Mouse (Mus musculus) fat pad, adult 2 months (tissue): ENCODE measurements around the gene Mgat4a.

Experiments used
- DNase-seq: peaks from one replicate; pipeline ENCODE4 v3.0.0-alpha.2; 2011; ENCODE audit warnings: low read depth, low spot score; ENCODE audit errors: extremely low read depth

Mgat4a gene

DNA sequence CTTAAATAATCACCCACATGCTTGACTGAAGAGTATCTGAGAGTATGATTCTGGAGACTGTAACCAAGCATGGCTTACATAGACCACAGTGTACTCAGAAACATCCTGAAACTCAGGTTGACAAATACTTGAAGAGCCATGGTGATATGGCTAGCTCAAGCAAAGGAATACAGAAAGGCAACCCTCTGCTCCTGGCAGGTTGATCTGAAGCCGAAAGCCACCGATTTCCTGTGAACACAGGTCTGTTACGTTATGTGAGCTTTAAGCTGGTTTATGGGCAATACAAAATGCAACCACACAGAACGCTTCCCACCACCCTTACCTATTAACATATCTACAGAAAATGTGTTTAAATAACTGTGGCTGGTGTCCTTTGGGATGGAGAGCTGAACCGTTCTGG is 71.8 kb downstream of the Mgat4a start:
- DNase-seq, result no peak

DNA sequence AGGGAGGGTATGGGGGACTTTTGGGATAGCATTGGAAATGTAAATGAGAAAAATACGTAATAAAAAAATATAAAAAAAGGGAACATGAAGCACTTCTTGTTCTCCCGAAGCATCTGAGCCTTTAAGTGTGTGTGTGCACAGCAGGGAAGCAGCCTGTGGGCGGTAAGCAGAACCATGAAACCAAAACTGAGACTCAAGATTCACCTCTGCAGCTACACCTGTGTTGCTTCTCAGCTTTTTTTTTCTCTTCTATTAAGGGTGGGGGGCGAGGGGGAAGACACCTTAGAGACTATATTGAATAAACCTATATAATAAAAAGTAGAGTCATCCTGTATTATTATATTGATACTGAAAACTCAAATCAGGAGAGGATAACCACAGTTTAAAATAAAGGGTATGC is 73.0 kb downstream of the Mgat4a start:
- DNase-seq, result no peak

GRCm38 (mm10) chr1:37466322-37466995 is 74.4 kb downstream of the Mgat4a start:
- no peak for DNase-seq

- no peak for DNase-seq
These were observed 75.9 kb downstream of the Mgat4a start for GRCm38 (mm10) chr1:37464878-37465452.

DNA sequence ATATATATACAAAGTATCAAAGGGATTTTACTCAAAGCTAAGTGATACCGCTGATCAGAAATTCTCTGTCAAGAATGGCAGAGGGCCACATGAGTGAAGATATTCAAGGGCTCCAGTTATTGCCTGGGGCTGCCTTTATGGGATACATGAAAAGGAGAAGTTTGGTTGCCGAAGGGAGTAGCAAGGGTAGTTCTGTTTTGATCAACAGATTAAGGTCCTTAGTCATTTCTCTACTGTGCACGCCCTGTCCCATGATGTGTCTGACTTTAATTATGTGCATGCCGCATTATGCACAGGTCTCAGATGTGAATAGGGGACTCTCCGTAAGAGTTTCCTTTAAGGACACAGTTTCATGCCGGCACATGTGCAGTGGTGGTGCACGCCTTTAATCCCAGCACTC is 83.3 kb downstream of the Mgat4a start:
- no peak for DNase-seq

DNA sequence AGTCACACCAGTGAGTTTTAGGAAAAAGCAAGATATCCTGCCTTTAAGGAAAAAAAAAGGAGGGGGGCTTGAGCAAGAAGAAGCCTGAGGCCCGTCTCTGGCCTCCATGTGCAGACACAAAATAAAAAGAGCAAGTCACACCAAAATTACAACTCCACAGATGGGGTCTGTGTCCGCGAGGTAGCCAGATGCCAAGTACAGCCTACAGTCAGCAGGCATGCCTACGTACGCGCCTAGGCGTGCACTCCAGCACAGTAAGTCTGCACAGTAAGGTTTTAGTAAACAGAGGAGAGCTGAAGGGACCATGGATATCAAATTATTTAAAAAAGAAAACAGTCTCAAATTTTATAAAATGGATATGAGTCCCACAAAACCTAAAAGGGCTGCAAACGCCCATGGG is 89.5 kb downstream of the Mgat4a start:
- DNase-seq, result no peak

GRCm38 (mm10) chr1:37448361-37449095 is 92.3 kb downstream of the Mgat4a start:
- DNase-seq, result no peak

GRCm38 (mm10) chr1:37442848-37443835 is 97.7 kb downstream of the Mgat4a start:
- DNase-seq, result no peak

- no peak for DNase-seq
These were observed 104.4 kb downstream of the Mgat4a start for GRCm38 (mm10) chr1:37436419-37436818.

DNA sequence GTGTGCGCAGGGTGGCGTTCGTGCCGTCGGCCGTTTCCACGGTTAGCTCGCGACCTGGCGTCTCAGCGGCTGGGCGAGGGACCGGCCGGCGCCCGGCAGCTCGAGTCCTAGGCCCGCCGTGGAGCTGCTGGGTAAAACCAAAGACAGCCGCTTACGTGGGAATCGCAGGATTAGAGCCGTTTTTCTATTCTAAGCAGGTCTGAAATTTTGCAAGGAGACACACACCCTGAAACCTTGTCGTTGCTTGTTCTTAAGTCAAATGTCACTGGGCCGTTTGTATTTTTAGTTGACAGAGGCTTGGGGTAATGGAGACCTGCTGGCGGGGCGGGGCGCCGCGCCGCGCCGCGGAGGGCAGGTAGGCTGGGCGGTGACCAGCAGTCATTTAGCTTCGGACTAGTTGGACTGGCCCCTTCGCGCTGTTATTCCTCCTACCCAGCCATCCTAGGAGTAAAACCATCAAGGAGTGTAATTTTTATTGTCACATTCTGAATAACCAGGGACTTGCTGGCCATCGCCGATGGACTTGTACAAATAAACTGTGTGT is 110.4 kb downstream of the Mgat4a start:
- DNase-seq, result no peak

DNA sequence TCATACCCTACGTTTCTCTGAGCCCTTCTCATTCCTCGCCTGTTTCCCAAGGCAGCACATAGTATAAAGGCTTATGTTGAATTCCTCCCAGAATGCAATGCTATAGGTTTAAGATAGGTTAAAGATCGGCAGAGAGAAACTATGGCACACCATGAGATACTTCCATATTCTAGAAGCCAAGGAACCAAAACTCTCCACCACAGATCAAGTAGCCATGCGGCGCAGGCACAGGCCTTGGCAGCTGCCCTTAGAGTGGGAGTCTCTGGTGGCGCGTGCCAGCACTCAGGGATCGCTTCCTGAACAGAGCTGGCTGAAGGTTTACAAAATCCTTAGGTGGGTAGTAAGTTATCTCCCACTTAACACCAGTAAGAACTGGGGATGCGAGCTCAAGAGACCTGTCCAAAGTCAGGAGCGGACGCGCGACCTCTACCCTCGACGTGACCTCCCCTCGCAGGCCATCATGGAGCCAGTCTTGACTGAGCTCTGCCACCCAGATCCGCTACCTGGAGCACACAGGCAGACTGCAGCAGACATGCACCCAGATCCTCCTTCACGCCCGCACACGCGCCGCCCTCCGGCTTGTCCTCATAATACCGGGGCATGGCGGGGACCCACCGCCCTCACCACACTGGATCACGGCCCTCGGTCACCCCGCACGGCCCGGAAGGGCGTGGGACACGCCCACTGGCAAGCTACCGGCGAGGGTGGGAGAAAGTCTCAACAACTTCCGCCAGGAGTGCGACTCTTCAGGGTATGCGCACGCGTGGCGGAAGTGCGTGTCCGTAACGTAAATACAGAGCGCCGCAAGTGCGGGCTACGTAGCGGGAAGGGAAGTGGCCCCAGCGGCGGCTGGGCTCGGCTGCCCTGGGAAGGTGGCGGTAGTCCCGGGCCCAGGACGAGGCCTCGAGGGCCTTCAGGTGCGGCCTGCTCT is 111.2 kb downstream of the Mgat4a start, which contains the start of the genes Coa5 and Unc50:
Gene Coa5, minus strand, starts transcription at position 738 of the 931 bp plus-strand sequence.
Gene Unc50, plus strand, starts transcription at position 774 of the 931 bp plus-strand sequence.
- peak; percentile 47 for DNase-seq

GRCm38 (mm10) chr1:37428911-37429310 is 111.9 kb downstream of the Mgat4a start:
- DNase-seq, result no peak

DNA sequence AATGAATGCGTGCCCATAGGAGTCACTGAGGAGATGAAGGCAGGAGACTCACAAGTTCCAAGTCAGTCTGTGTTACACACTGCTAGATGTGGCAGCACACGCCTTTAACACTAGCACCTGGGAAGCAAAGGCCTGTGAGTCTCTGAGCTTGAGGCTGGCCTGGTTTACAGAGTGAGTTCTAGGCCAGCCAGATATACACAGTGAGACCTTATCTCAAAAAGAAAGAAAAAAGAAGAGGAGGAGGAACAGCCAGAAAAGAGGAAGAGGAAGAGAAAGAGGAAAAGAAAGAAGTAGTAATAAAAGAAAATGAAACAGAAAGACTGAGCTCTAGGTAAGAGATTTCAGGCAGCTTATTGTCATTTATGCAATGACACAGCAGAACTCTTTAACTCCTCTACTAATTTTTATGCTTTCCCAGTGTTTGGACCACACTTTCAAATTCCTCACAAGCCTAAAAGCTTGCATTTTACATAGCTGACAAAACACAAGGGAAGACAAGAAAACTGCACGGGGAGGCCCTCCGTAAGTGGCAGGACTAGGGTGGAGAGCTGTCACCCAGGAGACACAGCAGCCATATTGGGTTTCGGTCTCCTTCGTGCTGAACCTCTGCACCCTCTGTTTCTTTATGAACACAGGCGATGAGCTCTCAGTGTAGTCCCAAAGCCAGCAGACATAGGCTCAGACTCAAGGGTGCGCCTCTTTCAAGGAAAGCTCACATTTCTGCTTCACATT is 113.5 kb downstream of the Mgat4a start:
- no peak for DNase-seq

DNA sequence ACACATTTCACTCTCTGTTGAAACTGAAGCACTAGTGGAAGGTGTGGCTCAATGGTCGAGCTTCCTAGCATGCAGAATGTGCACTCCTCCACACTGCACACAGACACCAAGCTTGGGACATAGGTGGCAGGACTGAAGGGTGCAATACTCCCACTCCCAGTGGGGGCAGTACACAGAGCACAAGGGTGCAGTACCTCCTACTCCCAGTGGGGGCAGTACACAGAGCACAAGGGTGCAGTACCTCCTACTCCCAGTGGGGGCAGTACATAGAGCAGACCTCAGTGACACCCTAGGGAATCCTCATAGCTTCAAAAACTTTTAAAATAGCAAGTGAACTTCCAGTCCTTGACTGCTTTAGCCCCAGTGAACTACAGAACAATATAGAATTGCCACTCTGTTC is 121.4 kb downstream of the Mgat4a start:
- DNase-seq, result no peak

GRCm38 (mm10) chr1:37415394-37415793 is 125.4 kb downstream of the Mgat4a start:
- DNase-seq, result no peak

- no peak for DNase-seq
These were observed 131.2 kb downstream of the Mgat4a start for GRCm38 (mm10) chr1:37409647-37410046.

DNA sequence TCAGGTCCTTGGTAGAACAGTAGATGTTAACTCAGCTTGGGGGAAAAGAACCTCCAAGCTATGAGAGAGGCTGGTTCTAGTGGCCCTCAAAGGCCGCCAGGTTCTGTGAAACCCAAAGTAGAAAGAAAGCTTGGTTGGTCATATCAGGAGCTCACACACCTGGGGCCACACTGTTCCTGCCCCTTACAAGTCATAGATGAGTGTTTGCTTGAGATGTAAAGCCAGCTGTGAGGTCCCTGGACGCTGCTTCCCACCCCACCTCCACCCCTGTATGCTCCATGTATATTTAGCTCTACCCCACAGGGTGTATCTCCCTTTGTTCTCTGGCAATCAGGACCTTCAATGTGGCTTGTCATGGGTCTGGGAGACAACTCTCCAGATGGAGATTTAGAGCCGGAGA is 132.1 kb downstream of the Mgat4a start:
- no peak for DNase-seq

- DNase-seq, result no peak
These were observed 132.8 kb downstream of the Mgat4a start for GRCm38 (mm10) chr1:37408059-37408458.

DNA sequence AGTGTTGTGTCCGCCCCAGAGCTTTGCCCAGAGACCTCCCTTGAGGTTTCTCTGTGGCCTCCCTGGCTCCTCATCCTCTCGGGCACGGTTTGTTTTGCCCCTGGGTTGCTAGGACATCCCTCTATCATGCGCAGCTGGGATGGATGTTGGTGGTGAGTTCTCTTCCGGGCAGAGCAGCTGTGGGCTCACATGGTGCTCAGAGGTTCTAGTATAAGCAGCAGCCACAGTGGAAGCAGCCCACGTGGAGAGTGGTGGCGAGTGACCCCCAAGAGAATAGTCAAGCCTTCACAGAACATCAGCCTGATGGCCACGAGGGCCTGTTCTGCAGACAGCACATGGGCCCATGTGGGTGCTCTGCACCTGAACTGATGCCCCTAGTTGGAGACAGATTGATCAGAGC is 133.6 kb downstream of the Mgat4a start:
- DNase-seq, result no peak
